Mouse (Mus musculus): ENCODE results near the gene Krt81. TPM values are rescaled to one million over a fixed set of nuclear protein-coding genes. Genes with fewer than 3 reads are reported as not detected.

Gene Krt81
- polyA plus RNA-seq, 1 experiment from 2014 or later: not detected

DNA sequence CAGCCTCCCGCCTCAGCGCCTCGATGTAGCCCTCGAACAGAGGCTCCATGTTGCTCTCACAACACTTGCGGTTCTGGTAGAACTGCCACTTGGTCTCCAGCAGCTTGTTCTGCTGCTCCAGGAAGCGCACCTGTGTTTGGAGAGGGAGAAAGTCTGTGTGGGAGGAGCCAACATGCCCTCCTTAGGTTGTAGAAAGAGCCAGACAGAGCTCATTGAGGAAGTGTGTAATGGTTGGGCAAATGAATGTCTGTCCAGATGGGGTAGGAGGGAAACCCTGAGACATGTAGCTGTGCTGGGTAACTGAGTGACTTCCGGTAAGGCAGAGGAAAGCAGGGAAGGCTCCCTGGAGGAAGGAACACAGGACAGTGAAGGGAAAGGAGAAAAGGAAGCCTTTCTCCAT is 26.9 kb downstream of the Krt81 start:
- H3K27ac ChIP-seq (ENCODE audit: low read length): no peak overlapping the region
- peaks cover 21% of the 10 kb centered on the region for H3K27me3 ChIP-seq (ENCODE audit: control insufficient read depth, insufficient read depth, low read depth, low read length)
- H3K4me2 ChIP-seq (ENCODE audit: low read depth, low read length): no peak overlapping the region
- no peak for ATAC-seq (ENCODE audit: low read depth)
- no peaks in the 10 kb centered on the region for H3K36me3 ChIP-seq (ENCODE audit: control insufficient read depth, insufficient read depth, low read length)
- no peaks in the 10 kb centered on the region for H3K9me3 ChIP-seq (ENCODE audit: control insufficient read depth, low read length)
- H3K4me3 ChIP-seq (ENCODE audit: low read length): no peak overlapping the region
- WGBS: 58% methylated on average over 7 of the region's 7 CpGs
- H3K4me1 ChIP-seq (replicated peaks; ENCODE audit: control insufficient read depth, insufficient read depth, low read length): no peaks in the 10 kb centered on the region; the same call in 1 of the 2 replicates
- H3K9ac ChIP-seq (ENCODE audit: low read length): no peak overlapping the region

DNA sequence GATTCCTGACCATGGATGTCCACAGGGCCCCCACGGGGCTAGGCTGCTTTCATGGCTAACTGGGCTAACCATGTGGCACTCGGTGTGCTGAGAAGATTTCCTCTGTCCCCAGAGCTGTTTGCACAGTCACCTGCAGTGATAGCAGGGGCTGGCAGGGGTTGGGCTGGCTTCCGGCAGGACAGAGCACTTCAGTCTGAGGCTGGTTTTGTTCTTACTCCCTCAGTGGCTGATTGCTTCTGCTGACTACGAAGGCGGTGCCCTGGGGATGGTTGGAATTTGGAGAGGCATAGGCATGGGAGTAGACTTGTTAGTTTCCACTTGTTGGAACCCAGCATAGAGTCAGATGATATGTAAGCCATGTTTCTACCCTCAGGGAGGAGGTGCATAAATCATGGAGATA is 38.6 kb downstream of the Krt81 start:
- 19% methylated on average over 5 of the region's 5 CpGs for WGBS
- H3K27ac ChIP-seq (ENCODE audit: low read length): peak overlapping the region; percentile 70
- ATAC-seq (ENCODE audit: low read depth): peak; percentile 74
- H3K4me2 ChIP-seq (ENCODE audit: low read depth, low read length): no peak overlapping the region
- H3K9ac ChIP-seq (ENCODE audit: low read length): no peak overlapping the region
- H3K27me3 ChIP-seq (ENCODE audit: control insufficient read depth, insufficient read depth, low read depth, low read length): no peaks in the 10 kb centered on the region
- no peak overlapping the region for H3K4me3 ChIP-seq (ENCODE audit: low read length)
- H3K4me1 ChIP-seq (replicated peaks; ENCODE audit: control insufficient read depth, insufficient read depth, low read length): no peaks in the 10 kb centered on the region
- H3K9me3 ChIP-seq (ENCODE audit: control insufficient read depth, low read length): no peaks in the 10 kb centered on the region
- H3K36me3 ChIP-seq (ENCODE audit: control insufficient read depth, insufficient read depth, low read length): no peaks in the 10 kb centered on the region; the same call in 1 of the 2 replicates

DNA sequence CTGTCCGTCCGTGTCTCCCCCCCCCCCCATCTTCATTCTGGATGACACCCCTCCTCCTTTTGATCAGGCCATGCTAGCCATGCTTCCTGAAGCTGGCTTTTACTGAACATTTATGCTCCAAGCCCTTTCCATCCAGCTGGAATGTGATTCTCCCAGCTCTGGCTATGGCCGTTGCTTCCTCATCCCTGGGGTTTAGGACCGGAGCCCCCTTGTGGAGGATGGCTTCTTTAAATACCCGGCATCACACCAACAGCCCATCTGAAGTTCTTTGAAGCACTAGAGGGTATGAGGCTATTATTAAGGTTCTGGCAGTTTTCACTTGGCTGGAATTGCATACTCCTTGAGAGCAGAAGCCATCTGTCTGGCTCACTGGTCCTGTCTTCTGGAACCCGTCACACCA is 42.6 kb downstream of the Krt81 start:
- 55% methylated on average over 6 of the region's 6 CpGs for WGBS
- Histone ChIP-seq H3K27ac (ENCODE audit: low read length) (no peak overlapping the region), H3K27me3 (ENCODE audit: control insufficient read depth, insufficient read depth, low read depth, low read length) (no peaks in the 10 kb centered on the region), H3K4me1 (replicated peaks; ENCODE audit: control insufficient read depth, insufficient read depth, low read length) (no peaks in the 10 kb centered on the region), H3K4me3 (ENCODE audit: low read length) (no peak overlapping the region), H3K4me2 (ENCODE audit: low read depth, low read length) (no peak overlapping the region), H3K36me3 (ENCODE audit: control insufficient read depth, insufficient read depth, low read length) (no peaks in the 10 kb centered on the region), H3K9me3 (ENCODE audit: control insufficient read depth, low read length) (no peaks in the 10 kb centered on the region), H3K9ac (ENCODE audit: low read length) (no peak overlapping the region)
- ATAC-seq (ENCODE audit: low read depth): no peak

DNA sequence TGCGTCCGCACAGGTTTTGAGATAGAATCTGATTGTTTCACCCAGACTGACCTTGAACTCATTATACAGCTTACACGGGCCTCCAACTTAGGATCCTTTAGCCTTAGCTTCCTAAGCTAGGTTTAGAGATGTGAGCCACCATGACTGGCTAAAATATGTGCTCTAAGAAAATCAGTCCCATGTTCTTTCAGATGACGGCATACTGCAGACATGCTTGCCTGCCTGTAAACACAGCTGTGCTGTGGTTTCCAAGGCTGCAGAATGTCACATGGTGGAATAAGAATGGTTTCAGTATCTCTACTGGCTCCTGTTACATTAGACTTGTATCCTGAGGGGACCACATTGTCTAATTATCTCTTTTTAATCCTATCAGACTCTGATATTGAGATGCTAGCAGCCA is 44.6 kb downstream of the Krt81 start:
- Histone ChIP-seq H3K27me3 (ENCODE audit: control insufficient read depth, insufficient read depth, low read depth, low read length) (no peaks in the 10 kb centered on the region), H3K4me3 (ENCODE audit: low read length) (no peak overlapping the region)
- WGBS: 73% methylated on average over 4 of the region's 4 CpGs

DNA sequence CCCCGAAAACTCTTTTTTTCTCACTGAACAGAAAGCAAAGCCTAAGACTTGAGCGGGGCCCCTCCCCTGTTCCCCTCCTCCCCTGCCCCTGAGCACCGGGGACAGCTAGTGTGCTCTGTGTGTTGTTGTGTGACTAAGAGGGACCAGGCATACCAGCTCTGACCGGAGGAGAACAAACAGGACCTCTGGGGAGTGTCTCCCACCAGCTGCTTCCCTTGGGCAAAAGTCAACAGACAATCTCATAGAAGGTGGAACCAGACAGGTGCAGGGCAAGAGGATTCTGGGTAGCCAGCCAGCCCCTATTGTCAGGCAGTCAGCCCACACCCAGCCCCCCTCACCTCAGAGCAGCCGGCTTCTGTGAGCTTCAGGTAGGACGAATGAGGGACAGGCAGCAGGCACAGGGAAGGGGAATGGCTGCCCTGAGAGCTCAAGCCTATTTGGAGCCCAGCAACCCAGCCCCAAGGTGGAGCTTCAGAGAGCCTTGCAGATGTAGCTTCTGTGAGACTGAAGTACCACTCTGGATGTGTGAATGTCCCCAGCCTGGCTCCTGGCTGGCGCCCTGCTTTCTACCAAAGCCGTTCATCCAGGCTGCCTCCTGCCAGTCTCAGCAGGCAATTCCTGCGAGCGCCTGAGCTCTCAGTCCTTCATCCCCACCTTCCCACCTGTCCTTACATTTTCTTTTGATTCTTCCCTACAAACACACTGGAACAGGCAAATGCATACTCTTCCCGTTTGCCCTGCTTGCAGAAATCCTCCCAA is 48.6 kb downstream of the Krt81 start:
- Histone ChIP-seq H3K9me3 (ENCODE audit: control insufficient read depth, low read length) (no peaks in the 10 kb centered on the region), H3K27me3 (ENCODE audit: control insufficient read depth, insufficient read depth, low read depth, low read length) (peaks cover 2% of the 10 kb centered on the region; the same call in 1 of the 2 replicates), H3K4me3 (ENCODE audit: low read length) (no peak overlapping the region), H3K36me3 (ENCODE audit: control insufficient read depth, insufficient read depth, low read length) (no peaks in the 10 kb centered on the region), H3K27ac (ENCODE audit: low read length) (no peak overlapping the region), H3K4me1 (replicated peaks; ENCODE audit: control insufficient read depth, insufficient read depth, low read length) (peaks cover 10% of the 10 kb centered on the region), H3K9ac (ENCODE audit: low read length) (no peak overlapping the region), H3K4me2 (ENCODE audit: low read depth, low read length) (no peak overlapping the region)
- WGBS: 31% methylated on average over 11 of the region's 11 CpGs
- no peak for ATAC-seq (ENCODE audit: low read depth)

More for the DNA sequence above, 44.6 kb downstream of the Krt81 start:
- no peak for ATAC-seq (ENCODE audit: low read depth)
- Histone ChIP-seq H3K9me3 (ENCODE audit: control insufficient read depth, low read length) (no peaks in the 10 kb centered on the region), H3K9ac (ENCODE audit: low read length) (no peak overlapping the region), H3K27ac (ENCODE audit: low read length) (no peak overlapping the region), H3K36me3 (ENCODE audit: control insufficient read depth, insufficient read depth, low read length) (no peaks in the 10 kb centered on the region), H3K4me2 (ENCODE audit: low read depth, low read length) (no peak overlapping the region), H3K4me1 (replicated peaks; ENCODE audit: control insufficient read depth, insufficient read depth, low read length) (peaks cover 9% of the 10 kb centered on the region)

DNA sequence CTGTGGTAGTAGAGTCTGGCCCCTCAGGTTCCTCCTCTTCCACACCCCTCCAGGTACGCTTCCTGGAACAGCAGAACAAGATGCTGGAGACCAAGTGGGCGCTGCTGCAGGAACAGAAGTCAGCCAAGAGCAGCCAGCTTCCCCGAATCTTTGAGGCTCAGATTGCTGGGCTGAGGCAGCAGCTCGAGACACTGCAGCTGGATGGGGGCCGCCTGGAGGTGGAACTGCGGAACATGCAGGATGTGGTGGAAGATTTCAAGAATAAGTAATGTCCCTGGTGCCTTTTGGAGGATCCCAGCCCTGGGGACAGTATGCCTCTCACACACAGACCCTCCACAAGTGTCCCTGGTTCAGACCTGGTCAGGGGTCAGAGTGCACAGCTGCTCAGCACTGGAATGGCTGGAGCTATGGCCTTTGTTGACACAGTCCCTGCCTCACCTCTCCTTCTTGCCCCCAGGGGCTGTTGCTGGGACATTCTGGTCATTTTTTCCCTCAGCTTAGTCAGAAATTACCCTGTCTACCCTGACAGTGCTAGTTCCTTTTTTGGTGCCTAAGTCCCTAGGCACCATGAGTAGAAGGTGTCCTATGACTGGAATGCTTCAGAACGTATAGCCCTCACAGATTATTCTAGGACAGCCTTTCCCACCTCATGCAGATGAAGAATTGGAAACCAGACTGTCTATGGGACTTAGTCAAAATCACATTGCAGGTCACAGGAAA is 49.5 kb downstream of the Krt81 start:
- Histone ChIP-seq H3K4me3 (ENCODE audit: low read length) (peak overlapping the region; percentile 39), H3K9ac (ENCODE audit: low read length) (peak overlapping the region; percentile 61), H3K9me3 (ENCODE audit: control insufficient read depth, low read length) (no peaks in the 10 kb centered on the region), H3K4me2 (ENCODE audit: low read depth, low read length) (peak overlapping the region; percentile 44), H3K27ac (ENCODE audit: low read length) (peak overlapping the region; percentile 96), H3K36me3 (ENCODE audit: control insufficient read depth, insufficient read depth, low read length) (no peaks in the 10 kb centered on the region), H3K4me1 (replicated peaks; ENCODE audit: control insufficient read depth, insufficient read depth, low read length) (peaks cover 10% of the 10 kb centered on the region), H3K27me3 (ENCODE audit: control insufficient read depth, insufficient read depth, low read depth, low read length) (peaks cover 2% of the 10 kb centered on the region; the same call in 1 of the 2 replicates)
- no peak for ATAC-seq (ENCODE audit: low read depth)
- WGBS: 26% methylated on average over 7 of the region's 7 CpGs

DNA sequence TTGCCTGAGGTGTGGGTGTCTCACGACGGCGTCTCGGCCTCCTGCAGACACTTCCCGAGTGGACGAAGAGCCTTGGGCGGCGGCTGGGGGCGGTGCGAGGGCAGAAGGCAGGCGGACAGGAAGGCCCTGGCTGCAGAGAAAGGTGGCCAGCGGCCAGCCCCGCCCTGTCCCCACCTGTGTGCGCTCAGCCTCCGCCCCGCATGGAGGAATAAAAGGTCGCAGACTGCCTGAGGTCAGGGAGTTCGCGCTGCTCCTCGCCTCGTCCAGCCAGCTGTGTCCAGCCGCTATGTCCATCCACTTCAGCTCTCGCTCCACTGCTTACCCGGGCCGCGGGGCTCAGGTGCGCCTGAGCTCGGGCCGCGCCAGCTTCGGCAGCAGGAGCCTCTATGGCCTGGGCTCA is 51.4 kb downstream of the Krt81 start:
- Histone ChIP-seq H3K27ac (ENCODE audit: low read length) (peak overlapping the region; percentile 96), H3K4me1 (replicated peaks; ENCODE audit: control insufficient read depth, insufficient read depth, low read length) (peaks cover 10% of the 10 kb centered on the region), H3K9ac (ENCODE audit: low read length) (peak overlapping the region; percentile 61), H3K27me3 (ENCODE audit: control insufficient read depth, insufficient read depth, low read depth, low read length) (peaks cover 2% of the 10 kb centered on the region; the same call in 1 of the 2 replicates), H3K4me3 (ENCODE audit: low read length) (peak overlapping the region; percentile 39), H3K9me3 (ENCODE audit: control insufficient read depth, low read length) (no peaks in the 10 kb centered on the region), H3K36me3 (ENCODE audit: control insufficient read depth, insufficient read depth, low read length) (no peaks in the 10 kb centered on the region), H3K4me2 (ENCODE audit: low read depth, low read length) (peak overlapping the region; percentile 44)
- ATAC-seq (ENCODE audit: low read depth): peak; percentile 65
- 8% methylated on average over 29 of the region's 31 CpGs for WGBS

DNA sequence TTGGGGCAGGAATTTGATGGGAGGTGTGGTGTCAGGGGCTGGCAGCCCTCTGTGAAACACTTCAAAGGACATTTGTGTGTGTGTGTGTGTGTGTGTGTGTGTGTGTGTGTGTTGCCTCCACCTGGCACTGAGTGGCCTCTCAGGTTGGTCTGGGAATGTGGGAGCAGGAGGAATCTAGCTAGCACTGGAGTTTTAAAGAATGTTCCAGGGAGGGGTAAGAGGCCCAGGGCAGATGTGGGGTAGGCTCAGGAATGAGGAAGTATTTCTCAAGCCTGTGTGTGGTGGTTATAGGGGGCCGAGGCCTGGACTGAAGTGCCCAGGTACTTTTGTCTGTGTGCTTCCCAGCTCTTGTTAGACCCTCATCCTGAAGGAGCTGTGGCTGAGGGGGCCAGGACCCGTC is 52.8 kb downstream of the Krt81 start, which contains the start of gene Krt7:
Gene Krt7 (plus strand): TSS at position 269 of the 400 bp plus-strand sequence.
- Histone ChIP-seq H3K9me3 (ENCODE audit: control insufficient read depth, low read length) (no peaks in the 10 kb centered on the region), H3K27ac (ENCODE audit: low read length) (peak within 1 kb of the TSS; percentile 96), H3K27me3 (ENCODE audit: control insufficient read depth, insufficient read depth, low read depth, low read length) (peaks cover 2% of the 10 kb centered on the region; the same call in 1 of the 2 replicates), H3K4me3 (ENCODE audit: low read length) (peak within 1 kb of the TSS; percentile 39), H3K4me2 (ENCODE audit: low read depth, low read length) (peak within 1 kb of the TSS; percentile 44), H3K9ac (ENCODE audit: low read length) (peak within 1 kb of the TSS; percentile 61), H3K36me3 (ENCODE audit: control insufficient read depth, insufficient read depth, low read length) (no peaks in the 10 kb centered on the region), H3K4me1 (replicated peaks; ENCODE audit: control insufficient read depth, insufficient read depth, low read length) (peaks cover 10% of the 10 kb centered on the region)
- 12% methylated on average over 2 of the region's 2 CpGs for WGBS
- peak; percentile 91 for ATAC-seq (ENCODE audit: low read depth)

Measured in lung, embryonic 16.5 days (tissue).